In the genomic region with DNA sequence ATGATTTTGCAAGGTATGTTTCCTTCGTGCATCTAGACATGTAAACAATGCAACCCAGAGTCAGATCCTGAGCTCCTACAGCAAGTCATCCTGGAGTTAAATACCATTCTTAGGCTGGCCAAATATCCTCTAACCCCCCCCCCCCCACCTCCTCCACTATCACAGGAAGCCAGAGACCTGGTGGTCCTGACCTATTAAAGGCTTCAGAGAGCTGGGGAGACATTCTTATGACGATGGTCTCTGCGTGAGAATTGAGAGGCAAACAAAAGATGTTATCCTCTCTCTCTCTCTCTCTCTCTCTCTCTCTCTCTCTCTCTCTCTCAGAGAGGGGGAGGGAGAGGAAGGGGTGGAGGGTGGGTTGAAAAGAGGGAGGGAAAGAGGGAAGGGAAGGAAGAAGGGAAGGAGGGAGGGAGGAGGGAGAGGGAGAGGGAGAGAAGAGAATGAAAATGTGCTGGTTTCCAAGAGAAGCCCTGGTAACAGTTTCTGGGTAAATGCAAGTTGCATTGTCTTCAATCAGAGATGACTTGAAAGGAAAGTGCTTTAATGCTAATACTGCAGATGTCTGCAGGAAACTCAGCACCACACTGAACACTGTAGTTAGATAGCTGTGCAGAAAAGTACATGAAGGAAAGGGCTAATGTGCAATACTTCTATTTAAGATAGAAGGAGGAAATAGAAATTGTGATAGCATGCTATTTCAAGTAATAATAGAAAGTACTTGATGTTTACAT, we compare ENCODE assay signal across 17 mouse cellular contexts.
A peak's percentile ranks its signal among the peaks of the same experiment; 100 is the strongest.
DNase-seq lines count a peak whose midpoint lies in the region; ATAC-seq and TF ChIP-seq lines count a peak whose summit lies in the region.
"Had no signal": no experiment of that assay in that cellular context is flagged by ENCODE, and none has a peak within 500 bp of the region (broad histone marks: within the 10 kb centered on the region; RNA-seq: fewer than 3 reads in every experiment).

No protein-coding gene starts in this region.

- H3K4me1 ChIP-seq in forebrain, embryonic 10.5 days, result peaks cover 28% of the 10 kb centered on the region
- peaks cover 11% of the 10 kb centered on the region for H3K4me1 ChIP-seq in forebrain, embryonic 11.5 days (replicated peaks; ENCODE audit: control insufficient read depth, insufficient read depth, low read length)
- H3K4me1 ChIP-seq in E14TG2a.4 (replicated peaks; ENCODE audit: low read depth, low read length), result peaks cover 31% of the 10 kb centered on the region
- H3K4me1 ChIP-seq in forebrain, embryonic 13.5 days, result peaks cover 20% of the 10 kb centered on the region
- peaks cover 6% of the 10 kb centered on the region; the same call in 1 of the 2 replicates for H3K4me1 ChIP-seq in hindbrain, embryonic 16.5 days (ENCODE audit: control insufficient read depth, insufficient read depth, low read depth, low read length)

- ATAC-seq in forebrain, embryonic 11.5 days (replicated peaks; ENCODE audit: low FRiP score), result no peak
- peak; percentile 38; the same call in 1 of the 2 replicates for ATAC-seq in forebrain, embryonic 13.5 days
- peak; percentile 45; the same call in 1 of the 2 replicates for ATAC-seq in hindbrain, embryonic 16.5 days
- ATAC-seq: inflammation-experienced regulatory T-cells, adult 6 months; liver, postnatal 0 days had no signal

- H3K27me3 ChIP-seq in forebrain, embryonic 10.5 days (ENCODE audit: poor library complexity, severe bottlenecking), result no peaks in the 10 kb centered on the region
- no peaks in the 10 kb centered on the region for H3K27me3 ChIP-seq in forebrain, embryonic 11.5 days (ENCODE audit: control insufficient read depth, insufficient read depth, low read length)
- no peaks in the 10 kb centered on the region for H3K27me3 ChIP-seq in E14TG2a.4 (ENCODE audit: insufficient read depth, low read length)
- no peaks in the 10 kb centered on the region for H3K27me3 ChIP-seq in forebrain, embryonic 13.5 days
- H3K27me3 ChIP-seq in hindbrain, embryonic 16.5 days (replicated peaks; ENCODE audit: control insufficient read depth, insufficient read depth, low read length), result no peaks in the 10 kb centered on the region
- H3K27me3 ChIP-seq: limb, embryonic 15.5 days had no signal

- H3K36me3 ChIP-seq in forebrain, embryonic 10.5 days (replicated peaks), result no peaks in the 10 kb centered on the region
- H3K36me3 ChIP-seq in forebrain, embryonic 11.5 days (ENCODE audit: control insufficient read depth, insufficient read depth, low read length), result no peaks in the 10 kb centered on the region
- peaks cover 3% of the 10 kb centered on the region for H3K36me3 ChIP-seq in E14TG2a.4 (ENCODE audit: insufficient read depth, low read length)
- H3K36me3 ChIP-seq in forebrain, embryonic 13.5 days (ENCODE audit: poor library complexity, severe bottlenecking), result no peaks in the 10 kb centered on the region
- H3K36me3 ChIP-seq in hindbrain, embryonic 16.5 days (ENCODE audit: control insufficient read depth, insufficient read depth, low read length), result no peaks in the 10 kb centered on the region
- H3K36me3 ChIP-seq: limb, embryonic 15.5 days had no signal

- 16% methylated on average over 3 of the region's 3 CpGs for WGBS in forebrain, embryonic 10.5 days
- 14% methylated on average over 3 of the region's 3 CpGs for WGBS in forebrain, embryonic 11.5 days
- WGBS in forebrain, embryonic 13.5 days, result 12% methylated on average over 3 of the region's 3 CpGs
- 11% methylated on average over 3 of the region's 3 CpGs for WGBS in hindbrain, embryonic 16.5 days

- H3K4me3 ChIP-seq in forebrain, embryonic 10.5 days, result no peak overlapping the region
- no peak overlapping the region for H3K4me3 ChIP-seq in forebrain, embryonic 11.5 days (ENCODE audit: low read depth, low read length)
- H3K4me3 ChIP-seq in E14TG2a.4 (replicated peaks; ENCODE audit: low read length), result 0 out of 2 replicates have a peak overlapping the region, but pooled peaks have one; percentile 5
- H3K4me3 ChIP-seq in forebrain, embryonic 13.5 days, result no peak overlapping the region
- H3K4me3 ChIP-seq in hindbrain, embryonic 16.5 days (ENCODE audit: low read length), result no peak overlapping the region
- H3K4me3 ChIP-seq: erythroblast, embryonic 14.5 days; gastrocnemius, adult 2 months; limb, embryonic 15.5 days had no signal

- intact Hi-C loops in heart, postnatal 14 days (cut with DNase I), result no loop called here

- H3K9me3 ChIP-seq in forebrain, embryonic 10.5 days, result no peaks in the 10 kb centered on the region
- H3K9me3 ChIP-seq in forebrain, embryonic 11.5 days (ENCODE audit: control insufficient read depth, low read length), result no peaks in the 10 kb centered on the region
- peaks cover 32% of the 10 kb centered on the region for H3K9me3 ChIP-seq in E14TG2a.4 (ENCODE audit: low read length)
- H3K9me3 ChIP-seq in forebrain, embryonic 13.5 days (replicated peaks), result no peaks in the 10 kb centered on the region
- no peaks in the 10 kb centered on the region for H3K9me3 ChIP-seq in hindbrain, embryonic 16.5 days (ENCODE audit: control insufficient read depth, low read length)
- H3K9me3 ChIP-seq: limb, embryonic 15.5 days had no signal

- no peak for DNase-seq in forebrain, embryonic 10.5 days (ENCODE audit: extremely low spot score, low spot score)
- no peak for DNase-seq in forebrain, embryonic 11.5 days (ENCODE audit: low spot score)
- DNase-seq in ovary, postnatal 36 days (ENCODE audit: low spot score), result no peak
- DNase-seq in adrenal gland, adult 8-10 months, result no peak
- no peak for DNase-seq in heart, postnatal 14 days
- DNase-seq: cerebellum, adult 8-10 months; gastrocnemius, adult 2 months; heart, adult 11 months; kidney, adult 9 months; liver, postnatal 0 days had no signal

- no peak overlapping the region for H3K9ac ChIP-seq in forebrain, embryonic 11.5 days (ENCODE audit: low read length)
- H3K9ac ChIP-seq in forebrain, embryonic 13.5 days, result no peak overlapping the region
- H3K9ac ChIP-seq in hindbrain, embryonic 16.5 days (ENCODE audit: low read depth, low read length), result no peak overlapping the region
- H3K9ac ChIP-seq: limb, embryonic 15.5 days; liver, postnatal 0 days had no signal

- peak overlapping the region; percentile 82 for H3K27ac ChIP-seq in forebrain, embryonic 10.5 days
- no peak overlapping the region for H3K27ac ChIP-seq in forebrain, embryonic 11.5 days (ENCODE audit: low read depth, low read length)
- H3K27ac ChIP-seq in forebrain, embryonic 13.5 days, result peak overlapping the region; percentile 31; the same call in 1 of the 2 replicates
- peak overlapping the region; percentile 54; the same call in 1 of the 2 replicates for H3K27ac ChIP-seq in hindbrain, embryonic 16.5 days (ENCODE audit: low read depth, low read length)
- H3K27ac ChIP-seq: limb, embryonic 15.5 days; macrophage had no signal

- TF ChIP-seq CTCF in E14TG2a.4 (conservative IDR thresholded peaks at IDR 0.05; ENCODE audit: low read length), result no peak

- no peak overlapping the region for H3K4me2 ChIP-seq in forebrain, embryonic 11.5 days (ENCODE audit: low read depth, low read length, severe bottlenecking)
- no peak overlapping the region for H3K4me2 ChIP-seq in forebrain, embryonic 13.5 days
- no peak overlapping the region for H3K4me2 ChIP-seq in hindbrain, embryonic 16.5 days (ENCODE audit: low read length)
- H3K4me2 ChIP-seq: limb, embryonic 15.5 days had no signal
